Mouse (Mus musculus) kidney, embryonic 14.5 days (tissue): ENCODE results near the gene Rnf138rt1. TPM values are rescaled to one million over a fixed set of nuclear protein-coding genes. Genes with fewer than 3 reads are reported as not detected.

Source experiments
- ATAC-seq: fragments of 200-750 bp; cut with Nextera tagmentation; 2 replicates; pipeline ENCODE4 v1.8.0; 2017; ENCODE audit warnings: moderate number of reproducible peaks, mild to moderate bottlenecking, moderate TSS enrichment, moderate library complexity; ENCODE audit not compliant: low FRiP score, low TSS enrichment
- H3K27ac ChIP-seq: fragments of 300-500 bp; sonication (generic); 2 replicates; pipeline ENCODE4 v1.5.1; 2014; ENCODE audit warnings: low read depth, mild to moderate bottlenecking, low read length, moderate library complexity, mixed read lengths
- H3K27me3 ChIP-seq: fragments of 300-500 bp; sonication (generic); 2 replicates; pipeline ENCODE4 v1.6.1; 2014; ENCODE audit warnings: mild to moderate bottlenecking, low read length; ENCODE audit not compliant: control insufficient read depth, insufficient read depth
- H3K36me3 ChIP-seq: fragments of 300-500 bp; sonication (generic); 2 replicates; pipeline ENCODE4 v1.6.1; 2014; ENCODE audit warnings: low read length, mixed read lengths; ENCODE audit not compliant: control insufficient read depth, insufficient read depth
- H3K4me1 ChIP-seq: fragments of 300-500 bp; sonication (generic); 2 replicates; pipeline ENCODE4 v1.6.1; 2014; ENCODE audit warnings: low read length, mixed read lengths; ENCODE audit not compliant: control insufficient read depth, insufficient read depth
- H3K4me2 ChIP-seq: fragments of 300-500 bp; sonication (generic); replicated peaks from 2 replicates; pipeline ENCODE4 v1.6.1; 2014; ENCODE audit warnings: low read depth, mild to moderate bottlenecking, low read length
- H3K4me3 ChIP-seq: fragments of 300-500 bp; sonication (generic); 2 replicates; pipeline ENCODE4 v1.5.1; 2014; ENCODE audit warnings: mild to moderate bottlenecking, low read length
- H3K9ac ChIP-seq: fragments of 300-500 bp; sonication (generic); 2 replicates; pipeline ENCODE4 v1.6.1; 2014; ENCODE audit warnings: low read depth, mild to moderate bottlenecking, low read length, moderate library complexity
- H3K9me3 ChIP-seq: fragments of 300-500 bp; sonication (generic); 2 replicates; pipeline ENCODE4 v1.6.1; 2016; ENCODE audit warnings: low read length; ENCODE audit not compliant: control insufficient read depth
- WGBS: fragments of 180-500 bp; shearing (Covaris S2); extraction: QIAGEN DNeasy Blood & Tissue Kit; methylation state at CpG from one replicate; pipeline ENCODE4 v1.1.7; 2014; 5-methylcytosine and 5-hydroxymethylcytosine counted together
- polyA plus RNA-seq: library from polyadenylated mRNA; unstranded; fragments of >200 nt; fragmentation: Nextera tagmentation; extraction: Ambion mirVana; gene quantifications from 2 replicates; pipeline ENCODE4 v1.2.1, GENCODE M21; 2014

Gene Rnf138rt1
- polyA plus RNA-seq, 1 experiment from 2014 or later: not detected

DNA sequence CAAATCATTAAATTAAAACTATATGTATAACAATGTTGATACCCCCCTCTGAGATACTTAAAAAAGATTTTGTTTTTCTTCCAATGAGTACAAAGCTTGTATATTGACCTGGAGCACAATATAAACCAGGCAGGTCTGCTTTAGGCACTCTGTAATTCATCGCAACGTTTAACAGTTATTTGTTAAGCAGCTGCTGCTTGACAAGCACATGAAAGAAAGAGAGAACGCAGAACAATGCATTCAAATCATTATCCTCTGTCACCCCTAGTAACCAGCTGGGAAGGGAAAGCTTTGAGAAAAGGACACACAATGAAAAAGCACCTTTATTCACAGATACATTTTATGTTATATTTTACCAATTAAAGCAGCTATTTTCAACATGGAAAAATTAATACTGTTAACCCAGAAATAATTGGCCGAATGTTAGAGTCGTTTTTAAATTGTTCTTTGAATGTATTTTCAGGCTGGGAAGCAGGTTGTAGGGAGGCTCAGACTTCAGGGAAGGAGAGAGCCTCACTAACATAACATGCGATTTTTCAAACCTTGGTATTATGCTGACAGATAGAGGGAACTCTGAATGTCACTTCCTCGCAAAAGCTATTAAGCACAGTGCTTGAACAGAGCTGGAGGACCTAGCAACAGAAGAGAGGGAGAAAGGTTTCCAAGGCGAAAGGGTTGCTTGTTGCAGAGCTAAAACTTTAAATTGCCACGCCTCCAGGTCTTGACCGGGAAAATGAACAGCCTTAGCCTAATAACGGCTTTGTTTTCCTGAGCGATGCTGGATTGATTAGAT, 38.1 kb downstream of the Rnf138rt1 start:
- 59% methylated on average over 12 of the region's 12 CpGs for WGBS
- H3K9ac ChIP-seq: no peak overlapping the region
- no peak for ATAC-seq
- H3K4me1 ChIP-seq: no peaks in the 10 kb centered on the region
- no peaks in the 10 kb centered on the region for H3K9me3 ChIP-seq
- H3K27ac ChIP-seq: no peak overlapping the region
- no peaks in the 10 kb centered on the region for H3K27me3 ChIP-seq
- H3K36me3 ChIP-seq: no peaks in the 10 kb centered on the region
- no peak overlapping the region for H3K4me3 ChIP-seq
- H3K4me2 ChIP-seq: no peak overlapping the region

DNA sequence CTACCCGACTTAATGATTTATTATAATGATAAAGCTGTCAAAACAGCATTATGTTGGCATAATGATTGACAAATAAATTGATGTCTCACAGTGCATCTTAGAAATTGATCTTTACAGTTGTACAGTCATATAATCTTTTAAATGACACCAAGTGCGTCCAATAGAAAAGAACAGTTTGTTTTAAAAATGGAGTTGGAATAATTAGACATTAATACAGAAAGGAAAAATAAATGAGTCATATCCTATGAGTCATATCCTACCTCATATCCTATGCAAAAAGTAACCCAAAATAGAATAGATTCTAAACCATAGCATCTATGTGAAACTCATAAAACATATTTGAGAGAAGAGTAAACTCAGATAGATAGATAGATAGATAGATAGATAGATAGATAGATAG, 40.5 kb downstream of the Rnf138rt1 start:
- no peaks in the 10 kb centered on the region for H3K4me1 ChIP-seq
- H3K36me3 ChIP-seq: no peaks in the 10 kb centered on the region
- no peaks in the 10 kb centered on the region for H3K9me3 ChIP-seq
- no peak overlapping the region for H3K4me3 ChIP-seq
- WGBS: 67% methylated on average over 2 of the region's 2 CpGs
- no peak overlapping the region for H3K4me2 ChIP-seq
- H3K27ac ChIP-seq: no peak overlapping the region
- ATAC-seq: no peak
- no peak overlapping the region for H3K9ac ChIP-seq
- no peaks in the 10 kb centered on the region for H3K27me3 ChIP-seq

Other genes starting within 250 kb of the Rnf138rt1 start
- 0.24 and 0.38 TPM in 2 replicates for gene Grpr, start 211.7 kb downstream of the Rnf138rt1 start, polyA plus RNA-seq
- gene Ap1s2, start 147.7 kb upstream of the Rnf138rt1 start, polyA plus RNA-seq: 20.4 and 26.8 TPM in 2 replicates
- gene Zrsr2, start 197.3 kb upstream of the Rnf138rt1 start, polyA plus RNA-seq: 63.2 and 71.1 TPM in 2 replicates